ENCODE assay signal across 8 mouse cellular contexts in genomic region chr8:107425230-107425597, GRCm38 (mm10). TPM values are rescaled to one million over a fixed set of nuclear protein-coding genes. Genes with fewer than 3 reads are reported as not detected.
DNase-seq lines count a peak whose midpoint lies in the region; ATAC-seq lines count a peak whose summit lies in the region.

No protein-coding gene starts in this region.

- DNase-seq in heart, adult 11 months, result no peak
- DNase-seq in right cerebral cortex, postnatal 25 days, result no peak

- H3K4me2 ChIP-seq in heart, embryonic 15.5 days, result peak overlapping the region; percentile 70
- H3K4me2 ChIP-seq in hindbrain, embryonic 15.5 days, result peak overlapping the region; percentile 68; the same call in 1 of the 2 replicates

- H3K9me3 ChIP-seq in heart, embryonic 15.5 days (replicated peaks), result no peaks in the 10 kb centered on the region
- H3K9me3 ChIP-seq in hindbrain, embryonic 15.5 days, result no peaks in the 10 kb centered on the region
- peaks cover 4% of the 10 kb centered on the region; the same call in 1 of the 2 replicates for H3K9me3 ChIP-seq in megakaryocyte, embryonic 14.5 days

- H3K36me3 ChIP-seq in heart, embryonic 15.5 days, result peaks cover 16% of the 10 kb centered on the region
- peaks cover 13% of the 10 kb centered on the region for H3K36me3 ChIP-seq in hindbrain, embryonic 15.5 days
- H3K36me3 ChIP-seq in megakaryocyte, embryonic 14.5 days (replicated peaks; ENCODE audit: low read length), result peaks cover 31% of the 10 kb centered on the region

- no peak overlapping the region for H3K27ac ChIP-seq in heart, embryonic 15.5 days
- no peak overlapping the region for H3K27ac ChIP-seq in hindbrain, embryonic 15.5 days (replicated peaks)

- WGBS in heart, embryonic 15.5 days, result 40% methylated on average over 8 of the region's 8 CpGs
- WGBS in hindbrain, embryonic 15.5 days, result 49% methylated on average over 8 of the region's 8 CpGs

- H3K4me3 ChIP-seq in heart, embryonic 15.5 days, result peak overlapping the region; percentile 71
- peak overlapping the region; percentile 86; the same call in 1 of the 2 replicates for H3K4me3 ChIP-seq in hindbrain, embryonic 15.5 days
- H3K4me3 ChIP-seq in megakaryocyte, embryonic 14.5 days (replicated peaks), result peak overlapping the region; percentile 96

- peaks cover 15% of the 10 kb centered on the region for H3K4me1 ChIP-seq in heart, embryonic 15.5 days (replicated peaks)
- H3K4me1 ChIP-seq in hindbrain, embryonic 15.5 days (replicated peaks), result peaks cover 19% of the 10 kb centered on the region
- peaks cover 40% of the 10 kb centered on the region for H3K4me1 ChIP-seq in megakaryocyte, embryonic 14.5 days

- no peak for ATAC-seq in heart, embryonic 15.5 days (replicated peaks; ENCODE audit: insufficient number of reproducible peaks, insufficient read depth, low FRiP score, low read depth)
- ATAC-seq in activated CD4-positive, CD25-positive, alpha-beta regulatory T cell, adult 4 months, result peak; percentile 3
- no peak for ATAC-seq in hindbrain, embryonic 15.5 days (ENCODE audit: low FRiP score, low read depth)
- no peak for ATAC-seq in cerebellum, adult (ENCODE audit: insufficient number of reproducible peaks, low FRiP score, low TSS enrichment)
- ATAC-seq in granulocyte monocyte progenitor cell, adult 5-6 weeks (replicated peaks; ENCODE audit: poor library complexity, severe bottlenecking), result no peak

- no peak overlapping the region for H3K9ac ChIP-seq in heart, embryonic 15.5 days
- no peak overlapping the region for H3K9ac ChIP-seq in hindbrain, embryonic 15.5 days

- H3K27me3 ChIP-seq in heart, embryonic 15.5 days, result 0 out of 2 replicates have a peak, but pooled peaks cover 3% of the 10 kb centered on the region
- no peaks in the 10 kb centered on the region for H3K27me3 ChIP-seq in hindbrain, embryonic 15.5 days
- H3K27me3 ChIP-seq in megakaryocyte, embryonic 14.5 days (replicated peaks), result peaks cover 6% of the 10 kb centered on the region

RNA-seq across cellular contexts. Expression of gene Nob1, which starts 0.4 kb away (rescaled TPM):
- 44.4 and 50.2 TPM in 2 replicates for polyA plus RNA-seq in heart, embryonic 15.5 days (2015; fragmentation: Nextera tagmentation; extraction: Ambion mirVana)
- 10 to 100 TPM; 56.2 to 62.4 TPM for polyA plus RNA-seq in activated CD4-positive, CD25-positive, alpha-beta regulatory T cell, adult 4 months (2017; shearing (Covaris generic))
- 64.6 and 68.8 TPM in 2 replicates for polyA plus RNA-seq in hindbrain, embryonic 15.5 days (2015; fragmentation: Nextera tagmentation; extraction: Ambion mirVana)
- polyA plus RNA-seq in megakaryocyte, embryonic 14.5 days (2012; ENCODE audit: insufficient read depth, low replicate concordance), result 23.2 and 31.2 TPM in 2 replicates
- 51.1 and 73.0 TPM in 2 replicates for total RNA-seq in granulocyte monocyte progenitor cell, adult 5-6 weeks (2014; fragmentation: Nextera tagmentation)
- 47.2 and 49.8 TPM in 2 replicates for total RNA-seq in granulocyte monocyte progenitor cell, adult 5-6 weeks (2017)

RNA-seq across cellular contexts. Expression of gene Wwp2, which starts 11.0 kb away (rescaled TPM):
- polyA plus RNA-seq in heart, embryonic 15.5 days (2015; fragmentation: Nextera tagmentation; extraction: Ambion mirVana), result 27.5 and 40.4 TPM in 2 replicates
- polyA plus RNA-seq in activated CD4-positive, CD25-positive, alpha-beta regulatory T cell, adult 4 months (2017; shearing (Covaris generic)), result 100 to 1,000 TPM in 1 of 2 experiments, 10 to 100 TPM in 1; 82.0 to 116 TPM
- 38.4 and 41.5 TPM in 2 replicates for polyA plus RNA-seq in hindbrain, embryonic 15.5 days (2015; fragmentation: Nextera tagmentation; extraction: Ambion mirVana)
- 32.4 and 80.9 TPM in 2 replicates for polyA plus RNA-seq in megakaryocyte, embryonic 14.5 days (2012; ENCODE audit: insufficient read depth, low replicate concordance)
- 48.3 and 55.4 TPM in 2 replicates for total RNA-seq in granulocyte monocyte progenitor cell, adult 5-6 weeks (2014; fragmentation: Nextera tagmentation)
- total RNA-seq in granulocyte monocyte progenitor cell, adult 5-6 weeks (2017), result 51.4 and 73.0 TPM in 2 replicates

RNA-seq across cellular contexts. Expression of gene Nqo1, which starts 22.2 kb away (rescaled TPM):
- 10.7 and 28.0 TPM in 2 replicates for polyA plus RNA-seq in heart, embryonic 15.5 days (2015; fragmentation: Nextera tagmentation; extraction: Ambion mirVana)
- 1 to 10 TPM; 2.1 to 4.2 TPM for polyA plus RNA-seq in activated CD4-positive, CD25-positive, alpha-beta regulatory T cell, adult 4 months (2017; shearing (Covaris generic))
- polyA plus RNA-seq in hindbrain, embryonic 15.5 days (2015; fragmentation: Nextera tagmentation; extraction: Ambion mirVana), result 8.5 and 9.2 TPM in 2 replicates
- 0.43 TPM in 1 of 2 replicates, not detected in the other for polyA plus RNA-seq in megakaryocyte, embryonic 14.5 days (2012; ENCODE audit: insufficient read depth, low replicate concordance)
- total RNA-seq in granulocyte monocyte progenitor cell, adult 5-6 weeks (2014; fragmentation: Nextera tagmentation), result 4.3 TPM in 1 of 2 replicates, not detected in the other
- total RNA-seq in granulocyte monocyte progenitor cell, adult 5-6 weeks (2017), result 0.52 and 1.2 TPM in 2 replicates
